Mouse (Mus musculus): ENCODE measurements around the gene Frrs1l. TPM values are rescaled to one million over a fixed set of nuclear protein-coding genes. Genes with fewer than 3 reads are reported as not detected.

Frrs1l gene
- polyA plus RNA-seq (2012; rRNA removed), result 0.04 TPM in 2 replicates

GRCm38 (mm10) chr4:56990215-56990584 is at the start of gene Frrs1l:
Gene Frrs1l, minus strand, starts transcription at chr4:56990391.

GRCm38 (mm10) chr4:56946641-56947640 is 43.2 kb downstream of the Frrs1l start, which contains the start of gene Tmem245:
Gene Tmem245, minus strand, starts transcription at chr4:56947437.

Other genes with a start within 250 kb of the Frrs1l start
- gene Actl7b, start 248.9 kb downstream of the Frrs1l start, polyA plus RNA-seq (2012; rRNA removed), result not detected in 2 replicates
- gene Actl7a, start 247.0 kb downstream of the Frrs1l start, polyA plus RNA-seq (2012; rRNA removed), result not detected in 2 replicates
- 2.6 and 4.0 TPM in 2 replicates for gene Elp1, start 188.1 kb downstream of the Frrs1l start, polyA plus RNA-seq (2012; rRNA removed)
- 0.56 and 0.84 TPM in 2 replicates for gene Fam206a, start 188.0 kb downstream of the Frrs1l start, polyA plus RNA-seq (2012; rRNA removed)
- gene Ctnnal1, start 125.2 kb downstream of the Frrs1l start, polyA plus RNA-seq (2012; rRNA removed), result 1.3 and 1.7 TPM in 2 replicates
- 2.6 TPM in 2 replicates for gene Tmem245, start 43.0 kb downstream of the Frrs1l start, polyA plus RNA-seq (2012; rRNA removed)
- gene Epb41l4b, start 153.0 kb upstream of the Frrs1l start, polyA plus RNA-seq (2012; rRNA removed), result 15.8 and 20.7 TPM in 2 replicates

Data from stomach, adult 2 months (tissue).